Mouse (Mus musculus) inflammation-experienced regulatory T-cells, adult 6 months (primary cell): Measurements from ENCODE around the gene Cep68. TPM values are rescaled to one million over a fixed set of nuclear protein-coding genes. Genes with fewer than 3 reads are reported as not detected.
"Not testable (repeated sequence)": the region's sequence is repeated elsewhere in the genome, so short reads cannot be mapped to it uniquely, and the experiment has no call there.

Experiments used
- ATAC-seq: one replicate; pipeline ENCODE4 v1.8.0; 2017
- polyA plus RNA-seq, 3 experiments: library from polyadenylated mRNA; unstranded; fragments of 100-300 nt; shearing (Covaris generic); gene quantifications; one replicate each; pipeline ENCODE4 v1.2.1; 2017

The Cep68 gene
- polyA plus RNA-seq, 3 experiments from 2014 or later = 9.9 to 15.0 (median 10.6) TPM

DNA sequence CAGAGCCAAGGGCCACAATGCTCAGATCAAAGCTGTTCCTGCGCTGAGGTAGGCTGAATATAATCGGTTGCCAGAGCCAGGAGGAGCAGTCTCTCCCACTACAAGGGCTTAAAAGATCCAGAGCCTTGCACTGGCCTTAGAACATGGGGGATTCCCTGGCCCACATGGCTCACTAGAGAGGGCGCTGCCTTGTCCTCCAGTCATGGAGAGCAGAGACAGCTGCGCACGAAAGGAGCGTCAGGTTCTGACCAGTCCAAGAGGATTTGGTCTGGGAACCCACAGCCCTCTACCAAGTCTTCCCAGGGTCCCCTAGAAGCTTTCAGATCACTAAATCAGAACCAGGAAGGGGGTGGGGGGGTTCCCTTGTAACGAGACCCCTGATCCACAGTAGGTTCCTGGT is 7.9 kb downstream of the Cep68 start:
- ATAC-seq = no peak

DNA sequence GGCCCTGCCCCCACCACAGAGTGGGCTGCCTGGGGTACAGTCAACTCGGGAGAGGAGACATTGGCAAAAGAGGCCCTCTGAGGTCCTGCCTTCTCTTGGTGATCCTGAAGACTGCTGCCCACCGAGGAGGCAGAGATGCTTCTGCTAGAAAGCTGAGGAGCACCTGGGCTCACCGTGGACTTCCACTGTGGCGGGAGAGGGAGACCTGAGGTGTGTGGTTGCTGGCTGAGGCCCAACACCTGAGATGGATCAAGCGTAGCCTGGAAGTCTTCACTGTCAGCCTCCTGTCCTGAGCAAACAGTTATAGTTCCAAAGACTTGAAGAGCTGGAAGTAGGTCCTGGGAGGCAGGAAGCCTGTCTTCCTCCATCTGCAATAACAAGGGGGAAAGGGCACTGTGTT is 8.9 kb downstream of the Cep68 start:
- no peak for ATAC-seq

DNA sequence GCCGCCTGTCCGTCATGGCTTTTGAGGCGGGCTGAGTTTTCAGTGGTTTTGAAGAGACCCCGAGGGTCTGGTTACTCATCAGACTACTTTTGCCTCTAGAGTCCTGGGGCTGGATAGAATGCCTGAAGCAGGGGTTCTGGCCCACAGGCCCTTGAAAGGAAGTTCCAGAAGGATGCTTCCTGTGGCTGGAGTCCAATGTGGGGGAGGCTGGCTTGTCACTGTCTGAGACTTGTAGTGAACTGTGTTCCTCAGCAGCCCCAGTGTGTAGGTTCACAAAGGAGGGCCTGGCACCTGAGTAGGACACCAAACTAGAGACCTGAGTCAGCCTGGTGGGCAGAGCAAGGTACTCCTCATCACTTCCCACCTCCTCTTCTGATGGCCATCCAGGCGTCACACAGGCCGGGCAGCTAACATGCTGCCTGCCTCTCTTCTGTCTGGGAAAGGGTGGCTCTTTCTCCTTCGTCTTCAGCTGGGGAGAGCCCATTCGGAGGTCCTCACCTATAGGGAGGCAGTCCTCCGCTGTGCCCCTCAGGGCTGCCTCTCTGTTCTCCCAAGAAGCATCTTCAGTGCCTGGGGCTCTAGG is 9.9 kb downstream of the Cep68 start:
- no peak for ATAC-seq

DNA sequence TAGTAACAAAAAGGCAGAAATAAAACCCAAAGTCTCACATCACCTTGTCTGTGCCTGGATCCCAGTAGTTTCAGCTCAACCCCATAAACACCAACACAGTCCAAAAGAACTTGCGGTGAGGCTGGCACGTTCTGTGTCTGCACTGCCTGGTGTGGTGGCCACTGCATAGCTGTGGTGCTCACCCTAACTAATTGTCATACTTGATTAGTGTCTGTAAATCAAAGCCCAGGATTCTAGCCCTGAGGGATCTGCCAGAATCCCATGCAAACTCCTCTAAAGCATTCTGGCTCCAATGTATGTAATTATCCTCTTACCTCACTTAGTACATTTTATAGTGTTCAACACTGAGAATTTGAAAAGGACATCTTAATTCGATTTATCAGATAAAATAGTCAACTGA is 11.3 kb downstream of the Cep68 start:
- no peak for ATAC-seq

DNA sequence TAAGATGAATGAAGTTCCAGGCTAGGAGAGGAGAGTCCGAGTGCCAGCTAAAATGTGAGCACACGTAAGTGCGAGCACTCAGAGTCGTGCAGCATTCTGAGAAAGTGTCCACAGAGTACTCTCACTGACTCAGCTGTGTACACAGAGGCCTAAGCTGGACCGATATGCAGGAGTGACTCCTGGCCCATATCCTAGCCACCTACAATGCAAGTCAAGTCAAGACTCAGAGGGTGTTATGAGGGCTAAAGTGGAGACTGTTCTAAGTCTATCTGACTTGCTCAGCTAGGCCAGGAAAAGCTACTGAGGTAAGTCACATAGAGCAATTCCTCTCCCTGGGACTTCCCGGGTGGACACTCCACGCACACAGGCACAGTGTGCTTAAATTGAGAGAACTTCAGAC is 12.2 kb downstream of the Cep68 start:
- ATAC-seq = no peak

DNA sequence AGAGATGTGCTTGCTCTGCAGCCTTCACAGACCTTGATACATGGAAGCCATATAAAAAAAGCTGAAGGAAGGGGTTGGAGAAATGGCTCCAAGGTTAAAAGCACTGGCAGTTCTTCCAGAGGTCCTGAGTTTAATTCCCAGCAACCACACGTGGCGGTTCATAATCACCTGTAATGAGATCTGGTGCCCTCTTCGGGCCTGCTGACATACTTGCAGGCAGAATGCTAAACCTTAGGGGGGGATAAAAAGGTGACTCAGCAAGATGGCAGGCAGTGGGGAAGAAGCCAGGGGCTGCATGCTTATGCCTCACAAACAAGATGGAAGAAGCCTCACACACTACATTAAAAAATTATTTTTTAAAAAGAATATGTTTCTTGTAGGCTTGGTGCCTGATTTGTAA is 15.0 kb downstream of the Cep68 start:
- no peak for ATAC-seq

DNA sequence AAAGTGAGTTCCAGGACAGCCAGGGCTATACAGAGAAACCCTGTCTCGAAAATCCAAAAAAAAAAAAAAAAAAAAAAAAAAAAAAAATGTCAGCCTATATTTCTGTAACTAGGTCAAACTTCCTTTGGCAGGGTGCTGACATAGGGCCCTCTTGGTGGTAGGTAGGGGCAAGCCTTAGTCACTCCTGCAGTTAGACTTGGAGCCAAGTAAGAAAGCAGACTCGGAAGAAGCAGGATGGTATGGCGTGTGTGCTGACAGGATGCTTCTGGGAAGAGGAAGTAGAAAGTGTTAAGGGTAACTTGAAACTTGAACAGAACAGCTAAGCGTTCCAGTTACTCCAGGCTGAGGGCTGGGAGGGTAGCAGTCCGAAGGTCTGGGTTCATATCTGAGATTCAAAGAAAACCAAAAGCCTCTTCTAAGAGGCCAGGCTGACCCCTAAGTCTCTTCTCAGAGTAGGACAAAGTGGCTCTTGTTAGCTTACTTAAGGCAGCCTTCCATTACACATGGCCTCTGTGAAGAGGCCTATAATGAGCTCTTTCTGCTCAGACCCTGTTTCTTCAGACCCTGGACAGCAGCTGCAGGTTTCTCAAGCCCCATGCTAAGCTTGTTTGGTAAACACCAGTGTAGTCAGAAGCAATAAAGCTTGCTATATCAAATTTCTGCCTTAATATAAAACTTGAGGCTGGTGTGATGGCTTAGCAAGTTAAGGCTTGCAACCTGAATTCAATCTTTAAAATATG is 17.0 kb downstream of the Cep68 start:
- no peak for ATAC-seq

DNA sequence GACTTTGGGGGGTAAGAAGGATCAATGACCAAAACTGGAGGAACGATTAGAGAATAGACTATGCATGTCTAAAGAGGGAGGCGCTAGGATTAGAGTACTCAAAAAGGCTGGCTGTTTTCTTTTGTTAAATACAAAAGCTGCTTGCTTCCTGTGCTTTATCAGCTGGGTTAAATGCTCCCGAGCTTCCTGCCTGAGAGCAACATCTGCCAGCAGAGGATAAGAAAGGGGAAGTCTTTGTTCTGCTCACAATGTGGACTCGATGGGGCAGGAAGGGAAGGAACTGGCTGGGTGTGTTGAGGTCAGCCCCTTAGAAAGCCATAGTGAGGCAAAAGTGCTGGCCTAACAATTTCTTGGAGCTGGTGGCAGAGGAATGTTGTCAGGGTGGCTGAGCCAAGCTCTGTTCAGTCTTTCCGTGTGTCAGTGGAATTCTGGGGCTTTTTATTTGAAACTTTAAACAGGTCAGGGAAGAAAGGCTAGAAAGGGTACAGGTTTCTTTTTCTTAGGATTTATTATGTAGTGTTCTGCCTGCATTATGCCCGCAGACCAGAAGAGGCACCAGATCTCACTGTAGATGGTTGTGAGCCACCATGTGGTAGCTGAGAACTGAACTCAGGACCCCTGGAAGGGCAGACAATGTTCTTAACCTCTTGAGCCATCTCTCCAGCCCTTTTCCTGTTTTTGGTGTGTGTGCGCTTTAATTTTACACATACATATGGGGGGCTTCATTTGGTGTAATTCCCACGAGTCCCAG is 17.9 kb downstream of the Cep68 start:
- no peak for ATAC-seq

DNA sequence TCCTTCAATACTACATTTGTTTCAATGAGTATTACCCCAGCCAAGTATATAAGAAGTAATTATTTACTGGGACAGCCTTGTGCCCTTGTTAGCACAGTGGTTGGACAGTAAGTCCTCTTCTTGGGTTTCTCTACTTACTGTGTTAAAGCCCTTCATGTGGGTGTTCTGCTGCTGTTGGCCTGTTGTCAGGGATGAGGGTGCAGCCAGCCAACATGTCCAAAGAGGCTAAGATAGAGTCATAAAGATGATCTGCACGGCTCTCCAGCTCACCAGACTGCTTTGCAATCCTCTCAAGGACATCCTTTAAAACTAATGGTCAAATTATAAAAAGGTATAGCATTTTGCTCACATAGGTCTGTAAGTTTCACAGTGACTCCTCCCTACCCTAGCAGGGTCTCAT is 18.9 kb downstream of the Cep68 start:
- ATAC-seq = no peak

DNA sequence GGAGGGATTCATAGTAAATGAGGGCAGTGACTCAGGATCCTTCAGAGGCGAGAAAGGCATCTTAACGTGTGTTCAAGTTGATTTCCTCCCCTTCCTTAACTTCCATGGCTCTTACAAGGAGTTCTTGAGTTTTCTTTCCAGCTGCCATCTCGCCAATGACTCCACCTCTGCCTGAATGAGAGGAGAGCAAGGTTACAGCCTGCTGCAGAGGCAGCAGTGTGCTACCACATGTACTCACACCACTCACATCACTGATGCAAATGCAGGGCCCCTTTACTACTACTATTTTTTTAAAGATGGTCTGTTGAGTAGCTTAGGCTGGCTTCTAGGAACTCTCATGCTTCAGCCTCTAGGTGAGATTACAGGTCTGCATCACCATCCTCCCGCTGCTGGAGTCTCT is 19.9 kb downstream of the Cep68 start:
- no peak for ATAC-seq

DNA sequence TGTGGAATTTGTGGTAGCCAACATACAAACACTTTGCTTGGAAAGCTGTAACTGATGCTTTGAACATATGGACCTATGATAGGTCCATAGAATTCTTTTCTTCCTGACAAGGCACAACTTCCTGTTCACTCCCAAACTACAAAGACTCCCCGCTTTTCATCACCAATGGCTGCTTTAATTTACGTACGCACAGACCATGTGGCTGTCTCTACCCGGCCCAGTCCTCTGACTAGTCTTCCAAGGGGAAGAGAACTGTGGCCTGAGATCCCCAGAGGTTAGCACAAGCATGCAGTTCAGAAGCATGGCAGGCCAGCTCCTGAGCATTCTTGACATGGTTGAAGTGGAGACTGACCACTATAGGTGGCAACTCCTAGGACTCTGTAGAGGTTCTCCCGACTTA is 20.6 kb downstream of the Cep68 start:
- no peak for ATAC-seq

DNA sequence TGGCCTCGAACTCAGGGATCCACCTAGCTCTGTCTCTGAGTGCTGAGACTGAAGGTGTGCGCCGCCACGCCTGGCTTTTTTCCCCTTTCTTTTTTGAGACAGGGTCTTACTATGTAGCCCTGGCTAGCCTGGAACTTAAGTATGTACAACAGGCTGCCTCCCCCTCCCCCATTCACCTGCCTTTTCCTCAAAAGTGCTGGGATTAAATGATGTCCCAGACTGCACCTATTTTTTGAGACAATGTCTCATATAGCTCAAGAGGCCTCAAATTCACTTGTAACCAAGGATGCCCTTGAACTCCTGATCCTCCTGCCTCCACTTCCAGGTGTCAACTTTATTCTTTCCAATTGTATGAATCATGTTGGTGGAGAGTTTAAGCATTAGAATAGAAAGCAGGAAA is 23.3 kb downstream of the Cep68 start:
- no peak for ATAC-seq

DNA sequence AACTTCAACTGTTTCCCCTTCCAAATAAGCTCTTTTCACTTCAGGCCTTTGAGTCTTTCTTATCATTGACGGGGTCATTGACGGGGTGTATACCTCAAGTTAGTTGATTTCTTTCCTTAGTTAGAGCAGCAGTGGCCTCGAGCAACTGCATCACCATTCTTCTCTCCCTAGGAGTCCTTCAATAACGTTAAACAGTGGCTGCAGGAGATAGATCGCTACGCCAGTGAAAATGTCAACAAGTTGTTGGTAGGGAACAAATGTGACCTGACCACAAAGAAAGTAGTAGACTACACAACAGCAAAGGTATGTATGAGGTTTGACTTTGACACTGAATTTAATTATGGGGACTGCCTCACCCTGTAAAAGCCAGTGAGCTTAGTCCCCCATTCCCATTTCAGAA is 25.0 kb downstream of the Cep68 start:
- ATAC-seq = no peak

DNA sequence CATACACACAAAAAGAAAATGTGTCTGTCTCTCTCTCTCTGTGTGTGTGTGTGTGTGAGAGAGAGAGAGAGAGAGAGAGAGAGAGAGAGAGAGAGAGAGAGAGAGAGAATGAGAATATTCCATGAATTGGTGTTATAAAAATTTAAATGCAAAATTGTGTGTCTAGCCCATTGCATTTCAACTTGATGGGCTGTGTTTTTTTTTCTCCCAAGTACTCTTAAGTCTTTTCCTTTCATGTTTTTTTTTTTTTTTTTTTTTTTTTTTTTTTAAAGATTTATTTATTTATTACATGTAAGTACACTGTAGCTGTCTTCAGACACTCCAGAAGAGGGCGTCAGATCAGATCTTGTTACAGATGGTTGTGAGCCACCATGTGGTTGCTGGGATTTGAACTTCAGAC is 27.6 kb downstream of the Cep68 start:
- not testable (repeated sequence) for ATAC-seq

DNA sequence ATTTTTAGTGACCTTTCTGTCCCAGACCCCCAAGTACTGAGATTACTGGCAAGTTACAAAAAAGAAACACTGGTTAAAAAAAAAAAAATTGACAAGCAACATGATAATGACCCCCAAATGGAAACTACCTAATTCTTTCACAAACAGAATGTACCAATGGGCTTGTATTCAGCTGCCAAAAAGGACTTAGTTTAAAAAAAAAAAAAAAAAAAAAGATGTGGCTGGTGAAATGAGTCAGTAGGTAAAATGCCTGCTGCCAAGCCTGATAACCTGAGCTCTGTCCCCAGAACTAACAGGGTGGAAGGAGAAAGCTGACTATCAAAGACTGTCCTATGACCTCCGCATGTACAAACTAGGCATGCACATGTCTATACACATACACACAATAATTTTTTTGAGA is 32.0 kb downstream of the Cep68 start:
- ATAC-seq = no peak

DNA sequence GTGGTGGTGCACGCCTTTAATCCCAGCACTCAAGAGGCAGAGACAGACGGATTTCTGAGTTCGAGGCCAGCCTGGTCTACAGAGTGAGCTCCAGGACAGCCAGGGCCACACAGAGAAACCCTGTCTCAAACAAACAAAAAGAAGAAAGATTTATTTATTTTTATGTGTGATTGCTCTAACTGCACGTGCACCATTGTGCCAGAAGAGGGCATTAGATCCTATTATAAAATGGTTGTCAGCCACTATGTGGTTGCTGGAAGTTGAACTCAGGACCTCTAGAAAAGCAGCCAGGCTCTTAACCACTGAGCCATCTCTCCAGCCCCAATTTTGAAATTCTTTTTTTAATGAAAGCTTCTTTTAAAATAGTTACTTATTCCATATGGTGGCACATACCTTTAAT is 32.8 kb downstream of the Cep68 start:
- ATAC-seq = peak; percentile 48

DNA sequence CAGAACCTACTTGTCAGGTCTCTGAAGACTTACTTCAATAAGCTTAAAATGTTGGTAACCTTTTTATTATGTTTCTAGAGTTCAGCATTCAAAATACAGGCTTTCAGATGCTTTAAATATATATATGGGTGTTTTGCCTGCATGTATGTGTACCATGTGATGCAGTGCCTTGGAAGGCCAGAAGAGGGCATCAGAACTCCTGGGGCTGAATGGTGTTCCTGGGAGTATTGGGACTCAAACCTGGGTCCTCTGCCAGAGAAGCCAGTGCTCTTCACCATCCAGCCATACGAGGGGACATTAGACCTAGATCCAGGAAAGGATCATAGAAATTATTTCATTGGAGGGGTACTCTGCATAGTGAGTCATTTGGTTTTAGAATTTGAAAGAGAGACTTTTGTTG is 34.5 kb downstream of the Cep68 start:
- ATAC-seq = no peak

DNA sequence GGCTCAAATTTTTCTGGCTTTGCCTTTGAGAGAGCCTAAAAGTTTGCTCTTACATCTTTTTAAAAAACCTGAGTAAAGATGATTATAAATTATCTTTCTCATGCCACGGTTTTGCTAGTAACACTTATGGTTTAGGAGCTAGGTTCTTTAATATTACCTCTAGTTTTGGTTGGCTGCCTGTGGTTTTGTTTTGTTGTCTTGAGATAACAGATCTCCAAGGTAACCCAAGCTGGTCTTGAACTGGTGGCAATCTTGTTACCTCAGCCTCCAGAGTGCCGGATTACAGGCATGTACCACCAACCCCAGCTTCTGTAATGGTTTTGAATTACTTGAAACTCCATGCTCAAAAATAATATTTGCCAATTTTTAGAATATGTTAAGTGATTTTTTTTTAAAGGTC is 37.4 kb downstream of the Cep68 start:
- ATAC-seq = no peak

DNA sequence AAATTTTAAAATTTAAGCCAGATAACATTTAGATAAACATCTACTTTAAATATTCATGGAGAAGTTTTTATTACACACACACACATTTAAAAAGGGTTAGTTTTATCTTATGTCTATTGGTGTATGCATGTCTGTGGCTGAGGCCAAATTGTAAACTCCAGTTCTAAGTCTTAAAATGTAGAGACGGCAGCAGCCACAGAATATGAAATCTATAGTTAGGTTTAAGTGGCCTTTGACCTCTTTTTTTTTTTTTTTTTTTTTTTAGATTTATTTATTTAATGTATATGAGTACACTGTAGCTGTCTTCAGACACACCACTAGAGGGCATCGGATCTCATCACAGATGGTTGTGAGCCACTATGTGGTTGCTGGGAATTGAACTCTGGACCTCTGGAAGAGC is 41.6 kb downstream of the Cep68 start:
- ATAC-seq = no peak

DNA sequence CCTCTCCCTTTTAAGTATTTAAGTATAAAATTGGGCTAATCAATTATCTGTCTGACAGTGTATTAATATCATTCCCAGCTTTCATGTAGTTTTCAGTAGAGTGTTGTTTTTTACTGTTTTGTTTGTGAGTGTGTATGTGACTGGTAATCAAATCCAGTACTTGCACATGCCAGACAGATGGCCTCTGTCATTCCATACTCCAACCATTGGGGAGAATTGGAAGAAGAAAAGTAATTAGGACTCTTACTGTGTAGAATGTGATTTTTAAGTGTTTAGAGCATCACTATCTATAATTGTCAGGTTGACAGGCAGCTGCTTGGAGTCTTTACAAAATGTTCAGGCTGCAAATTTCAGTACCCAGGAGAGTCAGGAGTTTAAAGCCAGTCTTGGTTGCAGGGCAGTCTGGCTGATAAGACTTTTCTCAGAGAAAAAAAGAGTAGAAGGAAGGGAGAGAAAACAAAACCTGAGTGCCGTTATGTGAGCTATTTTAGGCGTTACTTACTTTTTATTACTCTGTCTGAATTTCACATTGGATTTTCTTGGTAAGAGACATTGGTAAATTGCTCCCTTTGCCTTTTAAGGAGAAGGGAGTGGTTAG is 42.5 kb downstream of the Cep68 start:
- no peak for ATAC-seq

DNA sequence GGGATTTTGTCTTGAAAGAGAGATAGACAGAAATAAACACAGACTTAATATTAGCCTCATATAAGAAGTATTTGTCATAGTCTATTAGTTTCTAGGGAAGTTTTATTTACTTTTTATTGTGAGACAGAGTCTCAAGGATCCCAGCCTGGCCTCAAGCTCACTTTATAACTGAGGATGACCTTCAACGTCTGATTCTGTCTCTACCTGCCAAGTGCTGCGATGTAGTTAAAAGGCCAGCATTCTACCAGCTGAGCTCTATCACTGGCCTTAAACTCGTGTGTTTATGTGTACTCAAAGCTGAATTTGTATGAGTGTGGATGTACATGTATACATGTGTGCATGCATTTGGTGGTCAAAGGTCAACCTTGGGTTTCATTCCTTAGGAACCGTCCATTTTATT is 43.7 kb downstream of the Cep68 start:
- ATAC-seq = no peak

DNA sequence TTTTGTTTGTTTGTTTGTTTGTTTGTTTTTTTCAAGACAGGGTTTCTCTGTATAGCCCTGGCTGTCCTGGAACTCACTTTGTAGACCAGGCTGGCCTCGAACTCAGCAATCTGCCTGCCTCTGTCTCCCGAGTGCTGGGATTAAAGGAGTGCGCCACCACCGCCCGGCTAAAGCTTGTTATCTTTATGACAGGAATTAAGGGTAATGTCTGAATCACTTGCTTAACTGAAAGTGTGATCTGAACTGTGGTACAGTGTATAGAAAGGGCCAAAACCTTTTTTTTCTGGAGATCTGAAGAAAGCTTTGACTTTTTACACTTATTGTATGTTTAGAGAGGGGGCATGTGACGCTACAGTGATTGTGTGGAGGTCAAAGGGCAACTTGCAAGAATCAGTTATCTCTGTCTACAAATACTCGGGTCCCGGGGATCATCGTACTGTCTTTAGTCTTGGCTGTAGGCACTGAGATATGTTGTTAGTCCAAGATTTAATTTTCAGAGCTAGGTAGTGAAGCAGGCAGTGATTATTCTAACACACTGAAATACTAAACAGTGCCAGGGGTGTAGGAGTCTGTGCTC is 44.3 kb downstream of the Cep68 start:
- no peak for ATAC-seq

DNA sequence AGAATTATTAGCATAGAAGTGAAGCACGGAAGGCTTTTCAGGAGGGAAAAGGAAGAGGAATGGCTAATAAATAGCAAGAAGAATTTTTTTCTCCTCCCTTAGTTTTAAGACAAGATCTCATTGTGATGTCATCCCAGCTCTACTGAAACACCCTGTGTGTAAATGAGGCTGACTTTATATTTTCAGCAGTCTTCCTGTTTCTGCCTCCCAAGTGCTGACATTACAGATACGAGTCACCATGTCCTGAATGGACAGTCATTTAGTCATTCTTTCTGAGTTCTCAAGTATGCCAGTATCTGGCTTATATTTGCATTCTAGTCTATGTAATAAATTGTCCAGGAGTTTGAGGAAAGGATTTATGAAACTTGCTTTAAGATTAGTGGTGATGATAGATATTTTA is 44.9 kb downstream of the Cep68 start:
- no peak for ATAC-seq
